Mouse (Mus musculus) E14TG2a.4 (cell line): ENCODE results near the gene Hist1h2bn.

Source experiments
- CTCF ChIP-seq: conservative IDR thresholded peaks from 2 replicates; pipeline ENCODE4 v1.5.1; 2014; ENCODE audit warnings: low read length
- NANOG ChIP-seq: IDR thresholded peaks from 2 replicates; pipeline ENCODE4 v1.6.1; 2014; ENCODE audit warnings: borderline replicate concordance, low read length, mixed read lengths
- POU5F1 ChIP-seq: IDR thresholded peaks from 2 replicates; pipeline ENCODE4 v1.6.1; 2014; ENCODE audit warnings: low read length, borderline replicate concordance

DNA sequence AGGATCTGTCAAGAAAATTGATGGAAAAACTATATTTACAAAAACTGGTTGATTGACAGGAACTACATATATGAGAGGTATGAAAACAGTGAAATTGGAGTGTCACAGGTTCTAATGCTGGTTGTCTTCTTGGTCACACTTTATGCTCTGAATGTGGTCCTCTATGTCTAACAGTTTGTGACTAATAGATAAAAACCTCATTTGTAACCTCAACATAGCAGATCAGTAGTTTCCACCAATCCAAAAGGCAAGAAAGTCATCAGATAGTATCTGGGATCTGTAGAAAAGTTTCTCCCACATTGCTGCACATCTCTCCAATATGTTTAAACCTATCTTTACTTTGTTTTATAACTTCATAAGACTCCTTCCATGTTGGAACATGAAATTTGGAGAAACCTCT lies 2.5 kb upstream of the Hist1h2bn start:
- TF ChIP-seq CTCF = no peak
- no peak for TF ChIP-seq NANOG
- no peak for TF ChIP-seq POU5F1
